Mouse (Mus musculus) gastrocnemius, postnatal 10 days (tissue): ENCODE measurements around the gene Adamts9. TPM values are rescaled to one million over a fixed set of nuclear protein-coding genes. Genes with fewer than 3 reads are reported as not detected.

Experiments used
- DNase-seq: peaks from one replicate; pipeline ENCODE4 v3.0.0; 2021; ENCODE audit warnings: mixed read lengths
- long read RNA-seq, 2 experiments: library from polyadenylated mRNA; stranded (forward); transcript quantifications; one replicate each; pipeline ENCODE4 v2.0.0; 2021
- total RNA-seq, 2 experiments: library from RNA; stranded (reverse); gene quantifications; 2 replicates each; pipeline ENCODE4 v1.2.3; 2021

Gene Adamts9
- total RNA-seq = 10 to 100 TPM; 17.8 to 27.5 TPM
- long read RNA-seq, experiment 1, partial matches to known transcripts = 6 of 6 reads
- long read RNA-seq, experiment 1, other reads (novel, unspliced or antisense) = 0 of 6 reads
- long read RNA-seq, experiment 2, full-length matches to known transcripts = 1 of 5 reads
- long read RNA-seq, experiment 2, partial matches to known transcripts = 2 of 5 reads
- long read RNA-seq, experiment 2, other reads (novel, unspliced or antisense) = 2 of 5 reads

DNA sequence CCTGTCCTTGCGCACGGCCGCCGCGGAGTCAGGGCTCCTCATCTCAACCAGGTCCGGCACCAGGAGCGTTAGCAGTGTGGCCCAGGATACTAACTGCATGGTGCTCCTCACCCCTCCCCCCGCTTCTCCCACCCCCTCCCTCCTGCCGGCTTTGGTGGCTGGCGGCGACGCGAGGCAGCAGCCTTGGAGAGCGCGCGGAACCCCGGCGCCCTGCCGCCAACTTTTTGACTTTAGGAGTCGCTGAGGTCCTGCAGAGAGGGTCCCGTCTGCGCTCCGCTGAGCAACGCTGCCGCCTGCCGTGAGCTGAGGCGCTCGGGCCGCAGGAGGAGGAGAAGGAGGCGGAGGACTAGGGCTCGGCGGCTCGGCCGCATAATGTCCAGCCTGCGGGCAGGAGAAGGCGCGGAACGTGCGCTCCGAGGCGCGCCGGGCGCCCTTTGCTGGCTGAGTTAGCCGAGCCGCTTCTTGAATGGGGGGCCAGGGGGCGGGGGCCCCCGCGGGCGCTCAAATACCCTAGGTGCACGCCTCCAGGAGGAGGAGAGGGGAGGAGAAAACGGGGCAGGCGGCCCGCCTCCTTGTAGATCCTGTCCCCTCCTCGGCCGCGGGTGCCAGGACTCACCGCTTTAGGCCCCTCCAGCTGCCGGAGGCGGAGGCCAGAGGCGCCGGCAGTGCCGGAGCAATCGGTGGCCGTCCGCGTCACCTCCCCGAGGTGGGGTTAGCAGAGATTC lies at the start of gene Adamts9:
Adamts9 (minus strand) TSS at position 436 of the 725 bp plus-strand sequence.
- DNase-seq = peak; percentile 83

DNA sequence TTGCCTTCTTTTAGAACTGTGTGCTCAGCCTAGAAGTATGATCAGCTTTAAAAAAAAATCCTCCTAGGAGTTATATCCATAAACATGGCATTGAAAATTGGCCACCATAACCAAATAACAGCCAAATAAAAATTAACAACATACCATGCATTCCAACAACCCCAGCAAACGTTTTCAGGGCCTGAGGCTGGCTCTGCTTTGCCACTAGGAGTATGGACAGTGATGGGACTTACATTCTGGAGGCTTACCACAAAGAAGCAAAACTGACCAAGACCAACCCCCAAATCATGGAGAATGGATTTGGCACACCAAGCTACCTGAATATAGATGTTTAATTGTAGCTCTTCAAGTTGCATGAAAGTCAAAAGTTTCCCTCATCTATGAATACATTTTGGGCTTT lies 48.3 kb upstream of the Adamts9 start:
- DNase-seq = no peak

DNA sequence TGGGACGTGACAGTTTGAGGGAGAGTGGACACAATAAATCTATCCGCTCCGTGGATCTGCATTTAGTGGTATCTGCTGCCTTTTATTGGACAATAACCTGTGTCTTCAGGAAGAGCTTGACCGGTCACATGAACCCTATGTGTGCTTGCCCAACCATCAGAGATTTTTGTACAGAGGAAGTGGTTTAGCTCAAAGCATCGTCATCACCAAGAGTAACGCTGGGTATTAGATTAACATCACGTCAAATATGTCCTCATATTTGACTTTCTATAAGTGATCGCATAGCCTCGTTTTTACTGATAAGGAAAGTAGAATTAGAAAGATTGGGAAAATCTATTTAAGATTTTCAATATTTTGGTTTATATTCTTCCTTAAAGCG lies 45.3 kb upstream of the Adamts9 start:
- DNase-seq = no peak

DNA sequence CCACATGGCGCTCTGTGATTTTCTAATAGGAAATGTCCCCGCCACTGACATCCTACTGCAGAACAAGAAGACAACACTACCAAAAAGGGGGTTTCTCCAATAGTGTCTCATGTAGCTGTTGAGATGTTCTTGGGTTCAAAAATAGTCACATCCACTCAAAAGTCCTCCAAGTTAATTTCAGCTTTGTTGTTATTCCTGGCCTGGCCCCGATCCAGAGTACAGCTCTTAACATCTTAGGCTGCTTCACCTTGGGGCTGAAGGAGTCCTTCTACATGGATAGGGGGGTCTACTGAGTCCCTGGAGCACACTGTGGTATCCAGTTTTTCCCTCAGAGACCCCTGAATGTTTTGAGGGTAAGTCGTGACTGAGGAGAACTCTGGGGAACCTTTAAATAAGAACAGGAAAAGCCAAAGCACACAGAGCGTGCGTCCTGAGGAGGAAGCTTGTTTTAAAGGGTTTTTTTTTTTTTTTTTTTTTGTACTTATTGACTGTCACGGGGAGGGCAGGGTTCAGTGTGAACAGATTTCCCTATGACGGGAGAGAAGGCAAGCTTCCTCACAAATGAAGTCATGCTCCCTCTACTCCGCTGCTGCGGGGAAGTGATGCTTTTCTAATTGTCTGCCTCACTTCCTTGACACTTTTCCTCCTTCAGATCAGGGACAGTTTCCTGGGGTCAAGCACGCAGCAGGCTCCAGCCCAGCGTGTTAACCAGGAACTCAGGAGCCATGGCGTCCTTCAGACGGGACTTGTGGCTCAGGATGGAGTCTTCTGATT lies 44.7 kb upstream of the Adamts9 start:
- no peak for DNase-seq

DNA sequence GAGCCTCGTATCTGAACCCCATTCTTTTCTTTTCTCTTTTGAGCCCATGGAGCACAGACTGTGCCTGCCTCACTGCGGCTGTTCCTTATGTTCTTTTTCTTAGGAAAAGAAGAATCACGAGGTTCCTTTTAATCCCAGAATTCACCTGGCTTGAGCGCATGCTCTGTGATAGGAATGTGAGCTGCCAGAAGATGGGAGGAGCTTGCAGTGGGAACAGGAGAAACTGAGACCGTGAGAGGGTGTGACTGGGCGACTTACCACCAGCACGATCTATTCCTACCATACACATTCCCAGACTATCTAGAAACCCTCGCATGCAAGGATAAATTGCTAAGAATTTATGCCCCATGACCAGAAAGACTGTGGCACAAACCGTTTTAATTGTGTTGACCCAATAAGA lies 44.1 kb upstream of the Adamts9 start:
- DNase-seq = no peak

- DNase-seq = peak; percentile 13
Observed at GRCm38 (mm10) chr6:92983421-92983820, 40.1 kb upstream of the Adamts9 start.

DNA sequence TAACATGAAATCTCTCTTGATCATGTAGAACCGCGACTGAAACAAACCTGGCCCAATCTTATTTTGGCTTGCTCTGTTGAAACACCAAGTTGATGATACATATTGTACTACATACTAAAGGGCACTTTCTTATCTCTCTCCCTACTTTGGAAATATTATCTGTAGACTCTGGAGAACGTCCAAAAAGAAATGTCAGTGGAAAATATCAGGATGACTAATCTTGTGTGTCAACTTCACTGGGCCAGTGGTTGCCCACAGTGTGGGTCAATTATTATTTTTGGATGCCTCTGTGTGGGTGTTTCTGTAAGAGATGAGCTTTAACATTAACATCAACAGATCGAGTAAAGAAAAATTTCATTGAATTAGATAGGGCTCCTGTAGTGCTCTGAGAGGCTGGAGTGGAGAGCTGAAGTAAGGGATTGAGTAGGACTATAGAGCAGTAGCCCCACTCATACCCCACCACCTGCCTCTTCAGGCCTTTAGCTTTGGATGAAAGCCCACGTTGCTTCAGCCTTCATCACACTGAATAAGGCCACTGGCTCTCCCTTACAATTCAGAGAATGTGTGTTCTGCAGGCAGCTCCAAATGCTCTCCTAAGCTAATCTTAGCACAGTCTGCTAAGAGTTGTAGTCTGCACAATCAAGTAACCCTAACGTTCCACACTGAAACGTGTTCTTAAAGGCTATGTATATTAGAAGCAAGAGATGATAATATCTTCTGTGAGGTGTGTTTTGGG lies 38.3 kb upstream of the Adamts9 start:
- no peak for DNase-seq

GRCm38 (mm10) chr6:92973340-92973739 lies 30.0 kb upstream of the Adamts9 start:
- no peak for DNase-seq

DNA sequence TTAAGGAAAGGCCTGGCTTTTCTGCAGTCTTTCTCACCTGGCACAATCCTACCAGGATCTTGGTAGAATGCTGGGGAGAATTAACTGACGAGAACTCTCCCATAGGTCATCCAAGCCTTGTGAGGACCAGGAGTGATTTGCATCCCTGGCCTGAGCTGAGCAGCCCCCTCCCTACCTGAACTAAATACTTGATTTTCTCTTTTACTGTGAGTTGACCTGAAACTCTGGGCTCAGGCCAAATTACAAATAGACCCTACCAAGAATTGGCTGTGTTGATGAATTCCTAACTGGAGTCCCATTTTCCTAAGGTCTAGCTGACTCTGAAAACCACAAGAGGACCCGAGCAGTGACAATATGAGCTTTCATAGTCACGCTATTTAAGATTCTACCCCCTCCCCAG lies 25.4 kb upstream of the Adamts9 start:
- DNase-seq = no peak

DNA sequence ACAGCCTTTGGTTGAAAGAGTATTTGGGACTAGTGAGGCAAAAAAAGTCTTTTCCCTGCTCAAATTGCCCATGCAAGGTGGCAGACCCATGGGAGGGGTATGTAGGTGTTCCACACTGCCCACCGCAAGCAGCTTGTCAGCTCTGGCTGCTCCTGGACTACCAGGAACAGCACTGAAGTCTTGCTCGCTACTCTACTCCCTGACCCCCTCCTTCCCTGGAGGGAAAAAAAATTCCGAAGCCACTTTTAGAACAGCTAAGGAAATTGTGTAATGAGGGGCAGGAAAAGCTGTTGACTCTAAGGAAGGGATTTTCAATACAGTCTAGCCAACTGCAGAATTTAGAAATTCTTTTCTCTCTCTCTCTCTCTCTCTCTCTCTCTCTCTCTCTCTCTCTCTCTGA lies 24.9 kb upstream of the Adamts9 start:
- no peak for DNase-seq

GRCm38 (mm10) chr6:92962966-92963365 lies 19.7 kb upstream of the Adamts9 start:
- DNase-seq = no peak

- no peak for DNase-seq
Observed at GRCm38 (mm10) chr6:92960997-92961396, 17.7 kb upstream of the Adamts9 start.

DNA sequence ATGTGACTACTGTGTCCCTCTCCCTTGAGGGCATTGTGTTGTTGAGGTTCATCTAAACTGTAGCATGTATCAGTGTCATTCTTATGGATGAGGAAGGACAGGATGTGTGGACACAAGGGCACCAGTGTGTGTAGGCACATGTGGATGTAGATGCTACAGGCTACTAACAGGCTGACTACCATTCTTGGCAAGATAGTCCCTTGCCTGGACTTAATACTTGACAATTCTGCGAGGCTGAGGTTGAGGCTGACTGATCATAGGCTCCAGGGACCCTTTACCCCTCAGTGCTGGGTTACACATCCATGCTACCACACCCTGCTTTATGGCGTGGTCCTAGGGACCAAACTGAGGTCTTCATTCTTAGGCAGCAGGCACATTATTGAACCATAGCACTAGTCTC lies 16.1 kb upstream of the Adamts9 start:
- no peak for DNase-seq

DNA sequence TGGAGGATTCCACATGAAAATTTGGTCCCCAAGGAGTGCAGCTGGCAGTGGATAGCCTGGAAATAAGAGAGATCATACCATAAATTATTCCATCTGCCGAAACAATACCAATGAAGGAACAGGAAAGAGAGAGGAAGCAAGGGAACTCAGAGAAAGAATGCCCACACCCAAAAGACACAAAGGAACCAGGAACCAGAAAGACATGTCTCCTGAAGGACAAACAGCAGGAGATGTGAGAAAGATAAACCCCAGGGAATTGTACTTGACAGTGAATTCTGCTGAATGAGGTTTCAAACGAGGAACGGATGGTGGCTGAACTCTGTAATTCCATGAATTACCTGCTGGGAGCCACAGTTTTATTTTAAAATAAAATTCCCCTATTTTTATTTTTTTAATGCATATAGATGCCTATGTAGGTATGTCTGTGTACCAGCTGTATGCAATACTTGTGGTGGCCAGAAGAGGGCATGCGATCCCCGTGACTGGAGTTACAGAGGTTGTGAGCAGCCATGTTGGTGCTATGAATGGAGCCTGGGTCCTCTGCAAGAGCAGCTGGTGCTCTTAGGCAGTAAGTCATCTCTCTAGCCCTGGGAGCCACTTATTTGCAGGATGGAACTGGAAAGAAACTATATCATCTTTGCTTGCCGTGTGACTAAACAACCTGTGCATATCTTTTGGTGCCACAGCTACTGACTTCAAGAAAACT lies 4.2 kb upstream of the Adamts9 start:
- no peak for DNase-seq

DNA sequence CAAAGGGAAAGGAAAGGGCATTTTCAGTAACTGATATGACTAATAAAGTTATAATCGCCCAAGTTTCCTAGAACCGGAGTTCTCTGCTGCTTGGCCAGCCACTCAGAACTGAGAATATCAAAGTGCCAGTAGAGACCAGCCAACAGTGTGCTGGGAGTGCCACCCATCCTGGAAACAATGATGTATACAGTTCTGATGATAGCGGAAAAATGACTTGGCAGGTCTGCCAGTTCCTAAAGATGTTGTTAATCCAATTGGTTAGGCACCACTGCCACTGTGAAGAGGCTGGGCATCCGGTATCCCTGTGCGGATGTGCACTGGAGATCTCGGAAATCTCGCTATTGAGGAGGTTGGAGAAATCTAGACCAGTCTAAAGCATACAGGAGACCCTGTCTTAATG lies 1.4 kb upstream of the Adamts9 start:
- DNase-seq = no peak

GRCm38 (mm10) chr6:92944048-92944685 lies 875 bp upstream of the Adamts9 start:
- no peak for DNase-seq

GRCm38 (mm10) chr6:92941756-92942420 lies 1.4 kb downstream of the Adamts9 start:
- peak; percentile 14 for DNase-seq

- DNase-seq = peak; percentile 81
Observed at GRCm38 (mm10) chr6:92941281-92941731, 2.0 kb downstream of the Adamts9 start.

DNA sequence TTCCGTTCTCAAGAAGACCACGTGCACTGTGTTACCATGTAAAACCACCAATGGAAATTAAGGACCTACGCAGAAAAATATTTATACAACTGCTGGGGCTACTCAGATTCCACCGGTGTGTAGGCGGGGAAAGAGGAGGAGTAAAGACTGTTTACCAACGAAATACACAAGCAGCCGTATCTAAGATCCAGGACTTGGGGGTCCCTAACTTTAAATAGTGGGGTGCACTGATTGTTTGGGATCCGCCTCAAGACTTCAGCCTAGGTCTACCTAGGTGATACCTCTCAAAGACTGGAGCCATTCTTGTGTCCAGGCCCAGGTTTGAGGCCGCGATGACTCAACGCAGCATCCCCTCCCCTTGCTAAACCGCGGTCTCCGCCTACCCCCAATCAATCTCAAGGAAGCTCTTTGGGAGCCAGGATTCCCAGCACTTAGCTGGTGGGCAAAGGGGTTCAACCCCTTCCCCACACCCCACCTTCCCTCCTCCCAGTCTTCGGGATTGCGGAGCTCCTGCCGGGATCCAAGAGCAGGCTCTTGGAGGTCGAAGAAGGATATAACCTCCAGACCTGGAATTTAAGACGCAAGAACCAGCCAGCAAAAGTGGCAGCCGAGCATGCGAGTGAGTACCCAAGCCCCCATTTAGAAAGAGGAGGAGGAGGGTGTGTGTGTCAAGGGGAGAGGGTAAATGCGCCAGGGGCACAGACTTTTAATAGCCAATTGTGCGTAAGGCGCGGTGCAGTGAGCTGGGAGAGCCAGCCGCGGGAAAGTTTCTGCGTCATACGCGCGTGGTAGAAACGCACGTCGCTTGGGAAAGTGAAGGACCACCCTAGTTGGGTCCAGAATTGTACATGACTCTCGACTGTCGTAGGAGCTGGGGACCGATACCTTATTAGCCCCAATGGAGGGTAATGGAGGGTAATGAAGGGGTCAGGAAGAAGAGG lies 2.8 kb downstream of the Adamts9 start:
- peak; percentile 23 for DNase-seq

GRCm38 (mm10) chr6:92928261-92928660 lies 15.0 kb downstream of the Adamts9 start:
- DNase-seq = no peak
